Mouse (Mus musculus): Measurements from ENCODE around the gene Tmem170.

The Tmem170 gene

DNA sequence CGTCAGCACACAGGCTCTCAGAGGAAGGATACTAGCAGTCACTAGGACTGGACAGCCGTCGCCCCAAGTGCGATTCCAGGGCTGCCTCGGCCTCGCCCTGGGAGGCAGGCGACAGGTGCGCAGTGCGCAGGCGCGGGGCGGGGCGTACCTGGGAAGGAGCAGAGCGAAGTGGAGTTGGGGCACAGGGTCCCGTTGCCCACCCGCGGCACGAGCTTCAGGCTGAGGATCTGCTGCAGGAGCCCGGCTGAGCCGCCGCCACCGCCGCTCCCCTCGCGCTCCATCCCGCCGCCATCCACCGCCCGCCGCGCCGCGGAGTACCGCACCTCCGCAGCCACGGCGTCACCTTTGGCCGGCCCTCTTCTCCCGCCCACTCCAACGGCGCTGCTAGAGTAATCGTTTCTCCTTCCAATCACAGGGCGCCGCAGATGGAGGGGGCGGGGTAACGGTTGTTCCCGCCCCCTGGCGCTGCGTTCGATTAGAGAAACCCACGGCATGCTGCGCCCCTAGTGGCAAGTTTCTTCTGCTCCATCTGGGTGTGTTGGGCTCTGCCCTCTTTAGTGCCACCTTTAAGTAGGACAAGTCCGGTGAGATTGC is at the start of gene Tmem170:
Gene Tmem170, minus strand, starts transcription at position 396 of the 594 bp plus-strand sequence.
- DNase-seq (ENCODE audit: low spot score in 2 of 2), result peak; percentile 94 to 99

DNA sequence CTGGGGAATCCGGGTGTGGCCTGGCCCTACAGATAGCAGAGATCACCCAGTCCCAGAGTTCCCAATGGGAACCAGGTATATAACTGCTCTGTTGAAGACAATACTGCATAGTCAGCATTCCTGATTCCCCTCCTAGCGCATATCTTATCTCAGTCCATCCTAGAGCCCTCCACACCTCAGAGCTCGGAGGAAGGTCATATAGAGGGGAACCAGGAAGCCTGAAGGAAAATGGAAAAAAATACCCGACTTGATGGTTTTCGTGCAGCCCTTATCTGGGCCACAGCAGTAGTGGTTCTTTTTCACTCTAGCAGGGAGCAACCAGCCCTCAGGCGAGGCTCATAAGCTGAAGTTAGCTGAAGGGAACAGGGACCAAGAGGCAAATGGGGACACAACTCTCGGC is 48.4 kb upstream of the Tmem170 start:
- DNase-seq (ENCODE audit: low spot score in 2 of 2), result no peak

DNA sequence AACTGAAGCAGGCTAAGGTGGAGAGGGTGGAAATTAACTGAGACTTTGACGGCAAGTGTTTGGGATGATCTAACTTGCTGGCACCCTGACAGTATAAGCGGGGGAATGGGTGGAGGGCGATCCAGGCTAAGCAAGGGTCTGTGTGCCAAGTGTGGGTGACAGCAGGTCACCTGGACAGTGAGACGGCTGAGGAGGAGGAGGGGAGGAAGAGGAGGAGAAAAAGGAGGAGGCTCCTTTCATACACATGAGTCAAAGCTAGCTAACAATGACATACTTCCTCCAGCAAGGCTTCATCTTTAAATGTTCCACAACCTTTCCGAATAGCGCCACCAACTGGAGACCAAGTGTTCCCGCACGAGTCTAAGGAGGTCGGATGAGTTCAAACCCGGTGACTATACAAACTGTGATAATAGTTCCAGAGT is 46.8 kb upstream of the Tmem170 start:
- peak in 1 of 2 experiments; percentile 35 for DNase-seq (ENCODE audit: low spot score in 2 of 2)

DNA sequence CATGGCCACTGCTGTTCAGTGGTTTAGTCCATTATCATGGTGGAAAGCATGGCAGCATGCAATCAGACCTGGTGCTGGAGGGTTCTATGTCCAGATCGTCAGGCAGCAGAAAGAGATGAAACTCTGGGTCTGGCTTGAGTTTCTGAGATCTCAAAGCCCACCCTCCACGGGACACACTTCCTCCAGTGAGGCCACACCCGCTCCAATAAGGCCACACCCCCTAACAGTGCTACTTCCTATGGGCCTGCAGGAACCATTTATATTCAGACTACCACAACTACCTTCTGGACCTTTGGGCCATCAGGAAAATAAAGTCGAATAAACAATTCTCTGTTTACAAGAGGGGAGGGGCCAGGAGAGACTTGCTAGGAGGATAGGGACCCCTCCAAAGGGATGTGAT is 44.4 kb upstream of the Tmem170 start:
- no peak for DNase-seq (ENCODE audit: low spot score in 2 of 2)

DNA sequence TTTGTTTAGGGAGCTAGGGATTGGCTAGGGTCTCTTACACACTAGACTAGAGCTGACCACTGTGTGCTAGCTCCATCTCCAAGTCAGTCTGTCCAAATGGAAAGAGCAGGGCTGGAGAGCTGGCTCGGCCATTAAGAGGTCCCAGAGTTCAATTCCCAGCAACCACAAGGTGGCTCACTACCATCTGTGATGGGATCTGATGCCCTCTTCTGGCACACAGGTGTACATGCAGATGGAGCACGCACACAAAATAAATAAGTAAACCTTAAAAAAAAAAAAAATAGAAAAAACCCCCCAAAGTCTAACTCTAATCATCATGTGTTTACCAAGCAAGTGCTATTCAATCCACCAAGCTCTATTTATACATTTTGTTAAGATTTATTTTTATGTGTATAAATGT is 43.1 kb upstream of the Tmem170 start:
- no peak for DNase-seq (ENCODE audit: low spot score in 2 of 2)

DNA sequence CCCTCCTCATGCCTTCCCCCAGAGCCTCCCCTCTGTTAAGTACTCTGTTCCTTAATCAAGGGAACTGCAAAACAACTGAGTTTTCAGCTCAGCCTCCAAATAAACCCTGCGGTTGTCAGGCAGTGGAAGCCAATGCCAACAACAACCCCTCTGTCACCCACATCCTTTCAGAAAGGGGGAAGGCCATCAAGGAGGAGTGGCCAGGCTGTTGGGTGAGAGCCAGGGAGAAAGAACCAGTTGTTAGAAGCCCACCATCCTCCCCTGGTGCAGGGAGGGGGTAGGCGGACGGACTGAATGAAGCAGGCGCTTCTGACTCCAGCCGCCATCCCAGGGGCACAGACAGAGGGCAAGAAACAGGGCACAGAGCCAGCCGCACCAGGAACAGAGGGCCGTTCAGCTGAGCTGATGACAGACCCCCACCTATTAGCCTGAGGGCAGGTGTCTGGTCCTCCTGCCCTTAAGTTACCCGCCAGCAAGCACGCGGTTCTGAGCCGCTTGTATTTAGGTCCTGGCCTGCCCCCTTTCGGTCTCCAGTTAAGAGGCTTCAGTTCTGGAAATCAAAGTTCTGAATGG is 36.4 kb upstream of the Tmem170 start:
- DNase-seq (ENCODE audit: low spot score in 2 of 2), result no peak

DNA sequence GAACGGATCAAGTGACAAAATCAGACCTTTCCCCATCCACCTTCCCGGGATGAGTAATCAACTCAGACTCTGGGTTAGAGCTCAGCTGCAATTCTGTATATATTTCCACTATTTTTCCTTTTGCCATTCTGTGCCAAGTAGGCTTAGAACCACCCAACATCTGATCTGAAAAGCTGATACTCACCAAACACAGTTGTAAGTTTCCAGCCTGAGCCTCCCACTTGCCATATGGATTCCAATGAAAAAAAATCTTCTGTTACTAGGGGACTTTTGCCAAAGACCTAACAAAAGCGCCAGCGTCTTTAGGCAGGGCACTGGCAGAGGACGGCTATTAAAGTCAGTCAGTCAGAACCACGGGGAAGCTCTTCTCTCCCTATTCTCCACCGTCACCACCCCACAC is 35.0 kb upstream of the Tmem170 start:
- peak in 1 of 2 experiments; percentile 60 for DNase-seq (ENCODE audit: low spot score in 2 of 2)

DNA sequence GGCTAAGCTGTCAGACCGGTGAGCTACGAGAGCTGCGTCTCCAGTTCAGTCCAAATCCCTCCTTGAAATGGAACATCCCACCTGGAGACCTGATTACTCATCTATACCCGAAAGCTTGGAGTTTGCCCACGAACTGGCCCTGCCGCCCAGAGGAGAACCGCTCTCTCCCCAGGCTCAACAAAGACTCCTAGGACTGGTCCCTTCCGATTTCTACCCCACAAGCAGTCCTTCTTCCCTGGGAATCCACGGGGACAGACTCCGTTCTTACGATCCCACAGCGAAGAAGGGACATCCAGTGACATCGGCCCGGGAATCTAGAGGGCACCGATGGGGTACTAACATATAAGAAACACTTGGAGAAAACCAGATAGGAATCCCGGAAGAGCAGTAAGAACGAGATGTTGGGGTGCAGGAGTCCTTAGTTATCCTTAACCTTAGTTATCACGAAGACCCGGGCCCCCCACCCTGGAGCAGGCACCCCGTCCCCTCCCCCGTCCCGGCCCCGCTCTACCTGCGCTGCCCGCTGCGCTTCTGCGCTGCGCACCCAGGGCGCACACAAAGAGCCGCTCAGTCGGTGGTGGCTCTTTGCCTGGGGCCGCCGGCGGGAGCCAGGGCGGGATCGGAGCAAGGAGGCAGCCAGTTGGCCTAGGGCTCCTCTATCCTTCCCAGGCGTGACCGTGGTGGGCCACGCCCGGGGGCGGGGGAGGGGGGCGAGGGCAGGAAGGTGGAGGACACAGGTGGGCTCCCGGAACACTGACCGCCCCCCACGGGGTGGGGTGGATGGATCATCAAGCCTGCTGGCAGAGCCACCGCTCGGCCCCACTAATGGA is 33.3 kb upstream of the Tmem170 start, which contains the start of gene Chst5:
Gene Chst5, minus strand, starts transcription at position 827 of the 830 bp plus-strand sequence.
- no peak for DNase-seq (ENCODE audit: low spot score in 2 of 2)

DNA sequence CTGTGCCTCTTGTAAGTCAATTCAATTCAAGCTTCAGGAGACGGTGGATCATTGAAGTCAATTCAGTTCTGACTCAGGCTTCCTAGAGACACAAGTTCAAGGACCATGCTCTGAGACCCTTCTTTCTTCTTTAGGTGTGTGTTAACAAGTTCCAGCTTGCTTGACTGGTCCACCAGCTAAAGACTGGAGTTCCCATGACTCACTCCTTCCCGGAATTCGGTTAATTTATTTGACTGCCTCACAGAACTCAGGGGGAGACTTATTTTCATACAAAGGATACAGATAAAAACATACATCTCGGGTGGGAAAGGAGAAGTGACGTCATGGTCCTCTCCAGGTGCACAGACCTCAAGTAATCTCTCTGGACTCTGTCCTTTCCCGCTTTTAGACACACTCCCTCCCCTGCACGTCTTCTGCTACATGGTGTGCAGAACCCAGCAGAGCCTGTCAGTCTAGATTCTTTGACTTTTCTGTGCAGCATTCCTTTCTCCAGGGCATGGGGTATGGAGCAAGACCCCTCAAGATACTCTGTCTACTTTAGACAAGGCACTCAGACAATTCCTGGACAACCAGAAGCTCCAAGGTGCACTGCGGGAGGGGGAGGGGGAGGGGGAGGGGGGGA is 29.1 kb upstream of the Tmem170 start:
- no peak for DNase-seq (ENCODE audit: low spot score in 2 of 2)

DNA sequence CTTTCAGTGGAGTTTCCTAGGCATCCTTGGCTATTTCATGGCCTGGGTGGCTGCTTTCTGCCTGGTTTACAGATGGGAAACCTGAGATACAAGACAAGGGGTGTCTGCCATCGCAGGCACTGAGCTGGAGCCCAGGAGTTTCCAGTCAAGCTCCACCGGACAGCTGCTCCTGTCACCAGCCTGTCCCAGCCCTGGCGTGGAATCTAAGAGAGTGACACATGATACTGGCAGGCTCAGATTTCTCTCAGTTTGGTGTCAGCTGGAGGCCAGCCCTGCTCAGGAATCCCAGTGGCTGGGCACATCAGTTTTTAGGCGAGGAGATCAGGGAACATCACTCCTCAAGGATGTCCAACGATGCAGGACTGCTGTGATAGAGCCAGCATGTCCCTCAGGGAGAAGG is 25.5 kb upstream of the Tmem170 start:
- DNase-seq (ENCODE audit: low spot score in 2 of 2), result no peak

DNA sequence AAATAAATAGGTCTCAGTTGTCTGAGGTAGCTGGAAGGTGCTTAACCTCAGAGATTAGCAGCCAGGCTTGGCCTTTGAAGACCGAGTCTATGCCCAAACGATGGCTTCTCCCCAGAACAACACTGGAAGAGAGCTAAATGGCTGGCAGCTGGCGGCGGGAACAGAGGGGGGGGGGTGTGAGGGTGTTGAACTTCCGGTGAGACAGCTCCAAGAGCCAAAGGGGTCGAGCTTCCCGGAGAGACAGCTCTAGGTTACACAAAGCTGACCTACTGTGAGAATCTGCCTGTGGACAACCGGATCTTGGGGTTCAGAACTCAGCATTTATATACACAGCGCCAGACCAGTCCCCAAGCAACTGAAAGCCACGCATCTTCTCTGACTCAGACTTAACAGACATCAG is 22.0 kb upstream of the Tmem170 start:
- DNase-seq (ENCODE audit: low spot score in 2 of 2), result no peak

DNA sequence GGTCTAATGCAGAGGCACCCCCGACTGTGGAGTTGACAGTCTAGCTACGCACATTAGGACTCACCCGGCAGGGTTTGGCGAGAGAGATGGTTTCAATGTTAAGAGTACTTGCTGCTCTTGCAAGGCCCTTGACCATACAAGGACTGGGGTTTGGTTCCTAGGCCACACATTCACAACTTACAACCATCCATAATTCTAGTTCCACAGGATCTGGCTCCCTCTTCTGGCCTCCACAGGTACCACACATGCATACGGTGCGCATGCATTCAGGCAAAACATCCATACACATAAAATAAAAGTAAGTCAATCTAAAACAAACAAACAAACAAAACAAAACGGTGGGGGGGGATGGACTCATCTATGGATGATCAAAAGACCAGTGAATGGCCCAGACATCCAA is 18.4 kb upstream of the Tmem170 start:
- no peak for DNase-seq (ENCODE audit: low spot score in 2 of 2)

DNA sequence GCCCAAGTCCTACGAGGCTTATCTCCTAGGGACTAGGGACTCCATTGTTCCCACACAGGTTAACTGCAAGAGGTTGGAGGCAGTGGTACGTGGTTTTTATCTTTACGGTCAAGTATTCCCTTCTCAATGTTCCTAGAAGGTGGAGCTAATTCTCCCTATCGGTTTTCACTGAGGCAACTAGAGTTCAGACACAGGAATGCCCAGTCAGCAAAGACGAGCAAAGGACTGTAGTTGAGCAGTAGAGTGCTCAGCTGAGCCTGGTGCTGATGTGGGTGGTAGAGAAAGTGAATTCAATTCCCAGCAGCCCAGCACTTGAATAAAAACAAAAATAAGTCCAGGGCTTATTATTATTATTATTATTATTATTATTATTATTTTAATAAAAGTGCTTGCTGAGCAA is 16.1 kb upstream of the Tmem170 start:
- no peak for DNase-seq (ENCODE audit: low spot score in 2 of 2)

DNA sequence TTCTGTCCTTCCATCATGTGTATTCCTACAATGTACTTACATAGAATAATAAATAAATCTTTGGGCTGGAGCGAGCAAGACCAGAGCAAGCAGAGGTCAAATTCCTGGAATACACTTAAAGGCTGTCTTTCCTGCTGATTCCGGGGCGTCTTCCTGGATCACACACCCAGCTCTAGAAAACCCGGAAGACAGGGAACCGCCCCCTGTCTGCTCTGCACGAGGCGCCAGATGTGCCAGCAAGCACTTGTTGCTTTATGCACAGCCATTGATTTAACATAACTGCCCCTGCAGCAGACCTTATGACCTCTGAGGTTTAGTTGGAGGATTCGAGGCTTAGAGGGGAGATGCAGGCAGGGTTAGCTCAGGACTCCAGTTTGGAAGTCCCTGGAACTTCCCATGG is 15.4 kb upstream of the Tmem170 start:
- no peak for DNase-seq (ENCODE audit: low spot score in 2 of 2)

DNA sequence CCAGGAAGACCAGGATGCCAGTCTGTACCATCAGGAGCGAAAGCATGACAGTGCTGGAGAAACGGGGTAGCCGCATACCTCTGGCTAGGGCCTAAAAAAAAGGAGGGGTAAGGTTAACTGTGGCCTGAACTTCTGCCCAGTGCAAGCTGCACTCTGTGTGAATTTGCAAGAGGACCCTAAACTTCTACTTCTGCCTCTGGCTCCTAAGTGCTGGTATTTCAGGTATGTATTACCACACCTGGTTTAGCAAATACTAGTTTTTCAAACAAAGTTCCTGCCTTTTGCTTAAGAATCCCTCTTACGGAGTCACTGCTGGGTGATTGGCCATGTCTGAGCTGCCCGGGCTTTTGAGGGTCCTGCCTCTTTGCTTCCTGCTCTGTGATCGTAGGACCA is 14.4 kb upstream of the Tmem170 start:
- no peak for DNase-seq (ENCODE audit: low spot score in 2 of 2)

DNA sequence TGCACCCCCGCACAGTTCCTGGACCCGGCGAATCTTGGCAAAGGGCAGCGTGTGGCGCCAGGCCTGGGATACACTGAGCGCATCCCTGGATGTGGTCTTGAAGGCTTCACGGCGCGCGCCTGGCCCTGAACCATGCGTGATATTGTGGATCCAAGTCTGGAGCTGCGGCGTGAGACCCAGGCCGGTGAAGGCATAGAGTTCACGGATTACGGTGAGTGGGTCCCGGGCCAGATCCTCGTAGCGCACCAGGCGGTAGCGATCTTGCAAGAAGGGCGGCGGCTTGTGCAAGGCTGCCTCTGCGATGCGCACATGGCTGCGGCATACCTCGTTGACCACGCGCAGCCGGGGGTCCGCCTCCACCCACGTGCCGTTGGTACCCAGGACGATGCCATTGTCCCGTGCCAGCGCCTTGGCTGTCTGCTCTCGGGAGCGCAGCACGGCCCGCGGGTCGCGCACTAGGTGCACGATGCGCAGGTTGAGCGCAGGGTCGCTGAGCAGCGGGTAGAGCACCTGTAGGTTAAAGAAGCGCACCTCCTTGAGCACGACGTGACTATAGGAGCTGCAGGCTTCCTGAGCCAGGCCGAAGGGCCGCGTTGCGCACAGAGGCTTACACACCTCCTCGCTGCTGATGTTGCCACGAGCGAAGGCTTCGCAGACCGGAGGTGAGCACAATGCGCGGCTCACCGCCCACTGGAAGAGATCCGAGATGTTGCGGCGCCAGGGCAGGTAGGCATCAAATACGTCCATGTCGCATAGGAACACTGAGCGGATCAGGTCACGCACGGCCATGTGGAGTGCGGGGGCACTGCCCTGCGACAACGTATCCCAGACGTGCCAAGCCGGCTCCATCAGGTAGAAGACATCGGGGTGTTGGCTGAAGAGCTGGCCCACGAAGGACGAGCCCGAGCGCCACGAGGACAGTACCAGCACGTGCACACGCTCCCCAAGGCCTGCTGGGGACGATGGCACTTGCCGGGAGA is 13.7 kb upstream of the Tmem170 start:
- DNase-seq (ENCODE audit: low spot score in 2 of 2), result no peak

DNA sequence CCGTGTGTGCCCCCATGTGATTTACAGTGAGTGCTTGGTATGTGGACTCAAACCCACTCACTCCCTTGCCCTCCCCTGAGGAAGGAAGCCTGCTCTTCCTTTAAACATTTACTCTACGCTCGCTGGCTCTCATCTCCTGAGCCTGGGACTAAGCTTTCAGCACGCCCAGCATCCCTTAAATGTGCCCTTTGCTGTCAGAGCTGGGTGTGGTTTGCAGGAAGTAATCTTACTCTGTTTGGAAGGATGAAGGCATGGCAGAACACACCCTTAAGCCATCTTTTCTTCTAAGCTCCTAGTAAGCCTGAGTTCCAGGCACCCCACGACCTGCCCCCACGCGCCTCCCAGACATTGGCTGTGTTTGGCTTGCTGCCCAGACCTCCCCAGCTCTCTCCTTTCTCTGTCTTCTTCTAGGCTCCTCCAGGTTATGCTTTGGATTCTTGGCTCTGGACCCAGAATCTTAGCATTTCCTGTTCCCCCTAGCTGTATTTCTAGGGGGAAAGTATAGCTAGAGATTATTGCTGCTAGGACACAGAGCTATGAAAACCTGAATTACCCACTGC is 11.6 kb upstream of the Tmem170 start:
- no peak for DNase-seq (ENCODE audit: low spot score in 2 of 2)

DNA sequence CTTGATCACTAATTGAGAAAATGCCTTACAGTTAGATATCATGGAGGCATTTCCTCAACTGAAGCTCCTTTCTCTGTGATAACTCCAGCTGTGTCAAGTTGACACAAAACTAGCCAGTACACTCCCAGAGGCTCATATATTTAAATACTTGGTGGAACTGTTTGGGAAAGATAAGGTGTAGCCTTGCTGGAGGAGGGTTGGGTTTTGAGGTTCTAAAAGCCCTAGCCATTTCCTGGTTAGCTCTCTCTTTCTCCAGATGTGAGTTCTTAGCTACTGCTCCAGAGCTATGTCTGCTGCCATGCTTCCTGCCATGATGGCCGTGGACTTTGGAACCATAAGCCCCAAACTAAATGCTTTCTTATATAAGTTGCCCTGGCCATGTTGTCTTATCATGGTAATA is 10.9 kb upstream of the Tmem170 start:
- DNase-seq (ENCODE audit: low spot score in 2 of 2), result no peak

DNA sequence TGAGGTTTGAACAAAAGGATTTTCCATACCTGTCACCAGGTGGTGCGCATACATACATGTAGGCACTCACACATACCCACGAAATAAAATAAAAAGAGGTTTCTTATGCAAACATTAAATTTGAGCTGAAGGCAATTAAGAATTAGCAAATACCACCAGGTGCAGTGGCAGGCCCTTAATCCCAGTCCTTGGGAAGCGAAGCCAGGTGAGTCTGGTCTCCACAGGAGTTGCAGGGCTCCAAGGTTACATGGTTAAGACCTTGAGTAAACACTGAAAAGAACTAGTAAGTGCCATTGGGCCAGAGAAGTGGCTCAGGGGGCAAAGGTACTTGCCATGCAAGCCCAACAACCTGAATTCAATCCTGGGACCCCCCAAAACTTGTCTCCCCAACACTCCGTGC is 7.1 kb upstream of the Tmem170 start:
- DNase-seq (ENCODE audit: low spot score in 2 of 2), result no peak

DNA sequence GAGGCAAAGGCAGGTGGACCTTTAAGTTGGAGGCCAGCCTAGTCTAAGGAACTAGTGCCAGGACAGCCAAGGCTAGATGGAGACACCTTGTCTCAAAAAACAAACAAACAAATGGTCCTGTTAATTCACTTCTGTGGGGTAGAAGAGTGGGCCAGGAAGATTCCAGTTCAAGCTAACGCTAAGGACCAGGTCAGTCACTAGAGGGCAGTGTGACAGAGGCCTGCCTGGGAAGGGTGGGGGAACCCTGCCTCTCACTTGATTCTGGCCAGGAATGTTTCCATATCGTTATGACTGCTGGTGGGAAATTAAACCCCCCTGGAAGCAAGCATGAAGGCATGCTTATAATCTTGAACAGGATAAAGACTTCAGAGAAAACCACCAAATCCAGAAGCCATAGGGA is 5.0 kb upstream of the Tmem170 start:
- DNase-seq (ENCODE audit: low spot score in 2 of 2), result peak in 1 of 2 experiments; percentile 23

DNA sequence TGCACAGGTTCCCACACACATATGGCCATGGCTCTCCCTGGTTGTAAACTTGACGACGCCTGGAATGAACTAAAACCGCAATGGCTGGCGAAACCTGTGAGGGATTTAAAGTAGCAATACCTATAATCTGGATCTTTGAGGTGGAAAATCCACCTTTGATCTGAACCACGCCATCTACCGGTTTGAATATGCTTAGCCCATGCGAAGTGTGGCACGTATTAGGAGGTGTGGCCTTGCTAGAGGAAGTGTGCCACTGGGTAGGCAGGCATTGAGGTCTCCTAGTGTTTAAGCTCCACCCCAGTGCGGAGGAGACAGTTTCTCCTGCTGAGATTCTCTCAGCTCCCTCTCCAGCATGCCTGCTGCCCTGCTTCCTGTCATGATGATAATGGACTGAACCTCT is 1.2 kb upstream of the Tmem170 start:
- no peak for DNase-seq (ENCODE audit: low spot score in 2 of 2)

Measured in left cerebral cortex, adult 9 months (tissue).